Mouse (Mus musculus): ENCODE data around the gene Btn2a2.

The Btn2a2 gene

DNA sequence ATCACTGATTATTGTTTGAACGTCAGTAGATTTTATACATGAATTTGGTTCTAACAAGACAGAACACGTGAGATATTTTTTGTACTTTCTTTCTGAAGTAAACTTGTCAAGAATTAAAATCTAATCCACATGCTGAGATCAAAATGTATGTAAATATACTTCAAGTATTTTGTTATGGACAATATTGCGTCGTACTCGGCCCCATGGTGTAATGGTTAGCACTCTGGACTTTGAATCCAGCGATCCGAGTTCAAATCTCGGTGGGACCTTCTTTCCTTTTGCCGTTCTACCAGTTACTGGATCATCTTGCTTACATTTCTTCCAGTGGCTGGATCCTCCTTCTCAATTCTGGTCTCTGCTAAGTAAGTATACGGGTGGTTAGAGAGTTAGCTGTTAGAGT is 30.8 kb upstream of the Btn2a2 start:
- DNase-seq: peak; percentile 70

DNA sequence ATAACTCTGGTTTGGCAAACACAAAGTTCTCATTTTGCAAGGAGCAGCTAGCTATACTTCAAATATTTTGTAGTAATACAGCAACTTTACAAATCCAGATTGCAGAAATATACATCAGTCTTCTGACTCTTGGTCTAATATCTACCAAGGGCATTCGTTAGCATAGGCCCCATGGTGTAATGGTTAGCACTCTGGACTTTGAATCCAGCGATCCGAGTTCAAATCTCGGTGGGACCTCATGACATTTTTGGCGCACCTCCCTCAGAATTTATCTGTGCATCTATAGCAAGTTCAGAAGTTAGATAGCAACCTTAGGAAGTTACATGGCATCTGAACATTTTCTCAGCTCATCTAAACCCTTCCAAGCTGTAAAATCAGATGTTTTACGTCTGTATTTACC is 30.2 kb upstream of the Btn2a2 start:
- peak; percentile 55 for DNase-seq

DNA sequence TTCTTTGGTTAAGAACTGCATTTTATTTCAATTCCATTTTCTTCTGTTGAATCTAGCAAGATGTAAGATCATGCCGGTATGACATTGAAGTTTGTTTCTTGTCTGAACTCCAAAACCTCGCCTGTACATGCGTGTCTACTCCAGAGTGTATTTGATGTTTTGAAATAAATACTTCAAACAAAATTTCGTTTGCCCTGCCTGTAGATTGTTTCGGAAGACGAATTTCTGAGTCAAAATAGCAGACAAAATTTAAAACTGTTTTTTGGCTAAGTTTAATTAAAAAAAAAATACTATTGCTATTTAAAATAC is 29.6 kb upstream of the Btn2a2 start:
- DNase-seq: no peak

GRCm38 (mm10) chr13:23517603-23518294 is 29.1 kb upstream of the Btn2a2 start:
- DNase-seq: peak; percentile 86

- DNase-seq: peak; percentile 70
These were observed 28.4 kb upstream of the Btn2a2 start for GRCm38 (mm10) chr13:23516822-23517602.

DNA sequence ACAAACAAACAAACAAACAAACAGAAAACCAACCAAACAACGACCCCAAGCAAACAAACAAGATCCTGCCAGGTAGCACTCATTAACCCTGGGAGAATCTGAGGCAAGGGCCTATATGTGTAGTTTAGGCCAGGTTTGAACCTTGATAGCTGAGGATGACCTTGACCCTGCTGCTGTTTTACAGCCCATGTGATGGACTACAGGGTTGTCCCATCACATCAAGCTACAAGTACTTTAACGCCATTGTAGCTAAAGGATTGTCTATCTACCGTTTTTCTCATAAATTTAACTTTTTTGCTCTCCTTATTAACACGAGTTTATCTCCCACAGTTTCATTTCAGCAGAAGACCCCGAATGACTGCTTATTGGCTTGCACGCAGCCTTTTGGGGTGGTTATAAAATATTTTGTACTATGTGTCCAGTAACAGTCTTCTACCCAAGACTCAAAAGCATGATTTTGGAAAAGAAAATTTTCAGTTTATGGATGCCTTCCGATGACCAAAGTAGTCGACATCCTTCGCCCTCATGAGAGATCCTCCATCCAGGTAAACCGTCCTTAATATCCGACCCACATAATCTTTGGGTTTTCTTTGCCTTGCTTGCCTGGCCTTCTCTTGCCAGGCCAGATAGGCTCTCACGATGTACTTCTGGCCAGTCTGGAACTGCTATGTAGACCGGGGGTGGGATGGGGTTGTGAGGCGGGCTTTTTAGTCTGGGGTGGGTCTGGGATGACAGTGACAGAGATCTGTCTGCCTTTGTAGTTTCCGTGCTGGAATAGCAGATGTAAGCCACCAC is 27.4 kb upstream of the Btn2a2 start:
- no peak for DNase-seq

GRCm38 (mm10) chr13:23515281-23515680 is 26.6 kb upstream of the Btn2a2 start:
- DNase-seq: no peak

GRCm38 (mm10) chr13:23513517-23513916 is 24.9 kb upstream of the Btn2a2 start:
- no peak for DNase-seq

GRCm38 (mm10) chr13:23510127-23510526 is 21.5 kb upstream of the Btn2a2 start:
- DNase-seq: no peak

DNA sequence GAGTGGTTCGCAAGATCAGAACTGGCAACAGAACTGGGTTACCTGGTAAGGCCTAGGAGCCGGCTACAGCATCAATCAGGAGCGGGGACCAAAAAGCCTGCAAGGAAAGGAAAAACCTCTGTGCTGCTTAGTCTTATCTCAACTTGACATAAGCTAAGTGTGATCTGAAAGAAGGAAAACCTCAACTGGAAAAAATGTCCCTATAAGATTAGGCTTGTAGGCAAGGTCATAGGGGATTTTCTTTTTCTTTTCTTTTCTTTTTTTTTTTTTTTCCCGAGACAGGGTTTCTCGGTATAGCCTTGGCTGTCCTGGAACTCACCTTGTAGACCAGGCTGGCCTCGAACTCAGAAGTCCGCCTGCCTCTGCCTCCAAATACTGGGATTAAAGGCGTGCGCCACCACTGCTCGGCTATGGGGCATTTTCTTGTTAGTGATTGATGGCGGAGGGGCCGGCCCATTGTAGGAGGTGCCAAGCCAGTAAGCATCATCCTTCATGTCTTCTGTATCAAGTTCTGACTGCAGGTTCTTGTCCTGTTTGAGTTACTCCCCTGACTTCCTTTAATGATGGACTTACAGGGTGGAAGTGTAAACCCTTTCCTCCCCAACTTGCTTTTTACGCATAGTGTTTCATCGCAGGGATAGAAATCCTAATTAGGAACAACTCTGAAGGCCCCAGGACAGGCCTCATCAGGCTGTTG is 18.3 kb upstream of the Btn2a2 start:
- no peak for DNase-seq

- no peak for DNase-seq
These were observed 17.7 kb upstream of the Btn2a2 start for GRCm38 (mm10) chr13:23506351-23506750.

DNA sequence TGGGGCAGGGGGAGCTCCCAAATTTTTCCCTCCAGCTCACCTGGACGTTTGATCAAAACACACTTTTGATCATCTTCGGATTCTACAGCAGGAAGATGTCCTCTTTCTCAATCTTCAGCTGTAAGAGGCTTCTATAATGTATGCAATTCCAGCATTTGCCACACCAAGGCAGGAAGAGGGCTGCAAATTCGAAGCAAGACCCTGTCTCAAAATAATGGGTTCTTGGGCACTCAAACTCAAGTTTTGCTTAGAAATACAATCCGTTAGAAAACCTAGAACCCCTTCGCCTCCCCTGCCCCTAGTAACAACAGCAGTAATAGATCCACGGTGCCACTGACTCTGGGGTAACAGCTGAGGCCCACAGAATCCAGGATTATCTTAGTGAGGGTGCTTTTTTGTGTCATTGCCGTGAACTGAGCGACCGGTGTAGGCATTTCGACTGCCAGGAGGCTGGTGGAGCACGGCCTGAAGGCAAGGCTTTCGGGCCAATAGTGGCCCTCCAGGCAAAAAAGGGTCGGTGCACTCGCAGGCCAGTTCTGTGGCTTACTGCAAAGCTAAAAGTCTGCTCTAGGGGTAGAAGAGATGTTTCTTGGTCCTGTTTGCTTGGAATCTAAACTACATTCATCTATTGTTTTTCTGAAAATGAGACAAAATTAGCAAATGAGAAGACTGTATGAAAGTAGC is 17.1 kb upstream of the Btn2a2 start:
- DNase-seq: no peak

- DNase-seq: peak; percentile 30
These were observed 15.1 kb upstream of the Btn2a2 start for GRCm38 (mm10) chr13:23503797-23504196.

DNA sequence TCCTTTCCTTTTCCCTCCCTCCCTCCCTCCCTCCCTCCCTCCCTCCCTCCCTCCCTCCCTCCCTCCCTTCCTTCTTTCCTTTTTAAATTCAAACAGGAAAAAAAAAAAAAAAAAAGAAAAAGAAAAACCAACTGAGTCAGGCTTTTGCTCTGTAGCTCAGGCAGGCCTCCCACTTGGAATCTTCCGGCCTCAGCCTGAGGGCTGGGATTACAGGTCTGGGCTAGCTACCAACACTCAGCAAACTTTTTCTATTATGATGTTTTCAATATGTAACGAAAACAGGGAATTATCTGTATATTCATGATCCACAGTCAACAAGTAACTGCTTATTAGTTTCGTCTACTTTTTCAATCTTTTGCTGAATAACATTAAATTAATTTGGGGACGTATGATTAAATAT is 14.3 kb upstream of the Btn2a2 start:
- DNase-seq: no peak

GRCm38 (mm10) chr13:23502031-23502567 is 13.4 kb upstream of the Btn2a2 start:
- DNase-seq: no peak

DNA sequence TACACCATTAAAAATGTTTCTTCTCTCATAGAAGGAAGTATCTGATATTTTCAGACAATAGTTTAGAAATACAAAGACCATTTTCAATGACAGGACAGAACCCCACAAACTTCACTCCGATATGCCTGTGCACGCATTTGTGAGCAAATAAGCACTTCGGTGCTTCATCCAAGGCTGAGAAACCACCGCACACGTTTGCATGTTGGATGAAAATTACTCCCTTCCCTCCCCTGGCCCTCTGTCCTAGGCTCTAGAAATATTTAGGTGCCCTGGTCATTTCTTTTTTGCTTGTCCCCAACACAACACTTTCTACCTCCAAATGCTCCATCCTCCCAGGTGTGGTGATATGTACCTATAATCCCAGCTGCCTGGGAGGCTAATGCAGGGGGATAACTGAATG is 12.9 kb upstream of the Btn2a2 start:
- DNase-seq: no peak

DNA sequence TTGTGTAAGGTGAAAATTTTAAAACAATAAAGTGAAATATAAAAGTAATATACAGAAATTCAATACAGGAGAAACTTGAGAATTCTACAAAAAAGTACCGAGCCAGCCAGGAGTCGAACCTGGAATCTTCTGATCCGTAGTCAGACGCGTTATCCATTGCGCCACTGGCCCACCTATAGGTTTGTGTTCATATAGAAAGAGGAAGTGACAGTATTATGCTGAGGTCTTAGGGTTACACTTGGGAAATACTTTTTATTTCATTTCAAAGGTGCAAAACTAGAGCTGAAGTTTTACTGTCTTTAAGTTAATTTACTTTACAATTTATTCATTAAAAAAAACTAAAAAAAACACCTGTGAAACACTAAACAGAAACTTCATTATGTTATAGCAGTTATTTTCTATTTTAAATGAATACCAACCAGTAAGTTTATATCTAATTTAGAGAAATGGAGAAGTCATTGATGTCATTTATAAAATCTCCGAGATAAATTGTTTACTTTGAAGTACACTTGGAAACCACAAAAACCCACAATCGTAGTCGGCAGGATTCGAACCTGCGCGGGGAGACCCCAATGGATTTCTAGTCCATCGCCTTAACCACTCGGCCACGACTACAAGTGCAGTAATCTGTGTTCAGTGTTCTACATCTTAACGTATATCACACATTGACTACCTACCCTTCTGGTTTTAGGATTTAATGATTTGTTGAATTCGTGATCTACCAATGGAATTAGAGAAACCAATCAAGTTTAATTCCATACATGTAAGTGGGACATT is 12.0 kb upstream of the Btn2a2 start:
- DNase-seq: peak; percentile 58

- no peak for DNase-seq
These were observed 11.3 kb upstream of the Btn2a2 start for GRCm38 (mm10) chr13:23499943-23500342.

DNA sequence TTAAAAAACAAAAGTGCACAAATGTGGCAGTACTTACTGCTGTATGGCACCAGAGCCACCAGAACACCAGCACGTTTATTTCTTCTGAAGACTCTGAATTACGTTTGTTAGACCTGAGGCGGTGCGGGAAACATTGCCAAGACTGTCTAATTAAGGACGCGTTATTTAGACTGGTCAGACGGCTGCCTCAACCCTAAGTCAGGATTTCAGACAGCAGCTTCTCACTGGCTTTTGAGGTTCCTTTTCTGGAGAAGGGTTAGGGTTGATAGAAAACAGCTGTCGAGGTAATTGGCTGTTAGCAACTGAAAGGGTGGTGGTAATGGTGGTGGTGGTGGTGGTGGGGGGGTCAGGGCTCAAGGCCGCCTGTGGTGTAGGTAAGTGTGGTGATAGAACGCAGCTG is 10.0 kb upstream of the Btn2a2 start:
- DNase-seq: no peak

DNA sequence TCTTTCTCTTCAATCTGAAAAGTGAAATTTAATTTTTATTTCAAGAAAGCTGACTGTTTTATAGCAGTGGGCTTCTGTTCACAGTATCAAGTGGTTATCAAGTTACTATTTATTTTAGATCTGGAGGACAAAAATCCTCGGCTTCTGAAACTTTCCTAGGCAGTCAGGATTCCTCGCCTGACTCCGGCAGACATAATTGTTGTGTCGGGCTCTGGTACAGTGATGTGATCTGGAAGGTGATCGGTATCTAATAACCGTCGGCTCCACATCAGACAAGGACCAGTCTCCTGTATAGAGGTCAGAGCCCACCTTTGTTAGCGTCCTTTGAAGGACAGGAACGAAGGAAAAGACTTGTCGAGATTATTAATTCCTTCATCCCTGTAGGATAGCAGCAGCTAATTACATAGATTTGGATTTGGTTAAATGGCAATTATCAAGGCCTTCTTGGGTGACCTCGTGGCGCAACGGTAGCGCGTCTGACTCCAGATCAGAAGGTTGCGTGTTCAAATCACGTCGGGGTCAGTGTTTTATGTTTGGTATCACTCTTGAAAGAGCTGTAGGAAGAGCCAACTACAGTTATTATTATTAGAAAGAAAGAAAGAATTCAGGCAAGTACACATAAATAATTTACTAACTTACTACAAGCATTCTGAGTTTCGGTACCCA is 9.1 kb upstream of the Btn2a2 start:
- no peak for DNase-seq

DNA sequence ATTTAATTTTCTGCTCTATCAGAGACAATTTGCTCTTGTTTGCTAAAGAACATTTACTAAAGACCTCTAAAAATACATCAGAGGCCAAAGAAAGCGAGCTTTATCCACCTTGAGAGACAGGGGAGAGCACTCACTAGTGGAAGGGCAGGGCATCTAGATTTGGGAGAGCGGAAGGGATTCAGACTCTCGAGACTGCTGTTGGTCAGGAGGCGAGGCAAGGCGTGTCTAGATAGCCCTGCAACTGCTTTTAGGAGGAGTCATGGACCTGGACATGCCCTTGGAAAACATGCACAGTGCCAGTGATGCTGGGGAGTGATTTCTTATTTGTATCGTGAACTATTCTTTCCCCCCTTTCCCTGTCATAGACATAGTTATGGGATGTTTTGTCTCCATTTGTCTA is 6.9 kb upstream of the Btn2a2 start:
- DNase-seq: no peak

All from right cerebral cortex, postnatal 14 days (tissue).